Mouse (Mus musculus) gastrocnemius, adult 8-10 months (tissue): ENCODE measurements at regions not wholly inside any gene's neighbourhood (a gene's known extent, or its start where the extent isn't known, plus 50 kb on each side); places are given as distances from the start of the nearest gene placed in this dataset.

Experiments
- DNase-seq, 2 experiments: peaks; one replicate each; pipeline ENCODE4 v3.0.0; 2022; ENCODE audit warnings: low spot score in 2 of 2

- DNase-seq: no peak
Measured at GRCm38 (mm10) chr13:85436254-85436653, 147.3 kb upstream of the Rasa1 start.

GRCm38 (mm10) chr13:85430821-85431220 lies 141.9 kb upstream of the Rasa1 start:
- no peak for DNase-seq

- DNase-seq: peak in 1 of 2 experiments; percentile 16
Measured at GRCm38 (mm10) chr13:85430040-85430439, 141.1 kb upstream of the Rasa1 start.

GRCm38 (mm10) chr13:85418671-85419070 lies 129.7 kb upstream of the Rasa1 start:
- DNase-seq: no peak

- no peak for DNase-seq
Measured at GRCm38 (mm10) chr13:85414951-85415350, 126.0 kb upstream of the Rasa1 start.

GRCm38 (mm10) chr13:85411327-85411726 lies 122.4 kb upstream of the Rasa1 start:
- no peak for DNase-seq

GRCm38 (mm10) chr13:85398834-85399233 lies 109.9 kb upstream of the Rasa1 start:
- no peak for DNase-seq

- no peak for DNase-seq
Measured at GRCm38 (mm10) chr13:85376338-85376998, 87.5 kb upstream of the Rasa1 start.

- DNase-seq: no peak
Measured at GRCm38 (mm10) chr13:85359621-85360020, 70.7 kb upstream of the Rasa1 start.

- DNase-seq: no peak
Measured at GRCm38 (mm10) chr13:85359143-85359542, 70.2 kb upstream of the Rasa1 start.

- DNase-seq: no peak
Measured at GRCm38 (mm10) chr13:85352061-85352460, 63.1 kb upstream of the Rasa1 start.
